Mouse (Mus musculus): ENCODE data around the gene Vgll4.

GRCm38 (mm10) chr6:114876546-114876945 lies 93.2 kb downstream of the Vgll4 start:
- TF ChIP-seq POLR2A (IDR thresholded peaks at IDR 0.05; ENCODE audit: borderline replicate concordance, extremely low read depth, insufficient read depth, insufficient read length, poor library complexity, severe bottlenecking) (no peak), CTCF (IDR thresholded peaks at IDR 0.05; ENCODE audit: borderline replicate concordance, extremely low read depth, insufficient read depth, insufficient read length) (no peak)
